Mouse (Mus musculus) MEL (cell line): ENCODE data around the gene B230219D22Rik. TPM values are rescaled to one million over a fixed set of nuclear protein-coding genes. Genes with fewer than 3 reads are reported as not detected.

Experiments used
- DNase-seq: peaks from one replicate; pipeline ENCODE4 v3.0.0; 2011; ENCODE audit warnings: low read depth, low spot score
- H3K27ac ChIP-seq: 2 replicates; pipeline ENCODE4 v1.5.1; 2012; ENCODE audit warnings: low read depth, mild to moderate bottlenecking, control low read depth, low read length, moderate library complexity; ENCODE audit not compliant: control insufficient read depth
- H3K27me3 ChIP-seq, 2 experiments: fragments of 150-350 bp in 1 of 2; sonication (generic) in 1 of 2; 2 replicates each; pipeline ENCODE4 v1.6.1; 2012; ENCODE audit warnings: low read length in 2 of 2, mild to moderate bottlenecking in 2 of 2, improper control_type of control experiment in 1 of 2, moderate library complexity in 1 of 2; ENCODE audit not compliant: insufficient read depth in 2 of 2, control insufficient read depth in 1 of 2
- H3K36me3 ChIP-seq, 2 experiments: 2 replicates each; pipeline ENCODE4 v1.6.1; 2012 to 2014; ENCODE audit warnings: low read length in 2 of 2, improper control_type of control experiment in 1 of 2, inconsistent platforms in 1 of 2, mild to moderate bottlenecking in 1 of 2; ENCODE audit not compliant: insufficient read depth in 2 of 2, control insufficient read depth in 1 of 2
- H3K4me1 ChIP-seq, 2 experiments: fragments of 150-350 bp in 1 of 2; sonication (generic) in 1 of 2; 2 replicates each; pipeline ENCODE4 v1.6.1; 2012; ENCODE audit warnings: low read length in 2 of 2, improper control_type of control experiment in 1 of 2, mild to moderate bottlenecking in 1 of 2; ENCODE audit not compliant: insufficient read depth in 2 of 2, control insufficient read depth in 1 of 2
- H3K4me3 ChIP-seq, 2 experiments: fragments of 150-350 bp in 1 of 2; sonication (generic) in 1 of 2; 2 replicates each; pipeline ENCODE4 v1.5.1; 2012; ENCODE audit warnings: low read depth in 2 of 2, low read length in 2 of 2, mild to moderate bottlenecking in 2 of 2, moderate library complexity in 2 of 2, control low read depth in 1 of 2, improper control_type of control experiment in 1 of 2; ENCODE audit not compliant: control insufficient read depth in 1 of 2, insufficient read depth in 1 of 2
- H3K79me2 ChIP-seq: 2 replicates; pipeline ENCODE4 v1.6.1; 2012; ENCODE audit warnings: mild to moderate bottlenecking, low read length, moderate library complexity; ENCODE audit not compliant: control insufficient read depth, poor library complexity, insufficient read depth
- H3K9ac ChIP-seq: 2 replicates; pipeline ENCODE4 v1.6.1; 2012; ENCODE audit warnings: low read depth, mild to moderate bottlenecking, control low read depth, low read length, moderate library complexity; ENCODE audit not compliant: control insufficient read depth, poor library complexity, severe bottlenecking
- H3K9me3 ChIP-seq: fragments of 150-350 bp; sonication (generic); replicated peaks from 2 replicates; pipeline ENCODE4 v1.6.1; 2012; ENCODE audit warnings: mild to moderate bottlenecking, low read length, improper control_type of control experiment, moderate library complexity; ENCODE audit not compliant: insufficient read depth
- BHLHE40 ChIP-seq: IDR thresholded peaks from 2 replicates; pipeline ENCODE4 v1.6.1; 2012; ENCODE audit warnings: low read depth, mild to moderate bottlenecking, inconsistent platforms, low read length, improper control_type of control experiment, borderline replicate concordance
- CHD1 ChIP-seq: IDR thresholded peaks from 2 replicates; pipeline ENCODE4 v1.6.1; 2012; ENCODE audit warnings: low read depth, mild to moderate bottlenecking, inconsistent platforms, low read length, improper control_type of control experiment
- CTCF ChIP-seq, 3 experiments: IDR thresholded peaks in 2 of 3; conservative IDR thresholded peaks in 1 of 3; 2 replicates each; pipeline ENCODE4 v1.5.1; 2011 to 2012; ENCODE audit warnings: low read length in 3 of 3, low read depth in 2 of 3, mild to moderate bottlenecking in 2 of 3, improper control_type of control experiment in 1 of 3, inconsistent platforms in 1 of 3, mixed read lengths in 1 of 3, moderate library complexity in 1 of 3; ENCODE audit not compliant: control insufficient read depth in 1 of 3, insufficient read depth in 1 of 3, poor library complexity in 1 of 3, severe bottlenecking in 1 of 3
- ELF1 ChIP-seq: IDR thresholded peaks from 2 replicates; pipeline ENCODE4 v1.6.1; 2014; ENCODE audit warnings: low read depth, mild to moderate bottlenecking, inconsistent platforms, low read length, improper control_type of control experiment, moderate library complexity
- EP300 ChIP-seq, 2 experiments: IDR thresholded peaks; 2 replicates each; pipeline ENCODE4 v1.6.1; 2011; ENCODE audit warnings: improper control_type of control experiment in 2 of 2, low read length in 2 of 2, low read depth in 1 of 2, mild to moderate bottlenecking in 1 of 2
- GATA1 ChIP-seq: IDR thresholded peaks from 2 replicates; pipeline ENCODE4 v1.6.1; 2011; ENCODE audit warnings: low read depth, low read length, improper control_type of control experiment
- JUND ChIP-seq: IDR thresholded peaks from 2 replicates; pipeline ENCODE4 v1.6.1; 2011; ENCODE audit warnings: low read depth, mild to moderate bottlenecking, improper control_type of control experiment, low read length
- KAT2A ChIP-seq: conservative IDR thresholded peaks from 2 replicates; pipeline ENCODE4 v1.6.1; 2012; ENCODE audit warnings: low read depth, low read length, improper control_type of control experiment, inconsistent platforms
- MEF2A ChIP-seq: IDR thresholded peaks from 2 replicates; pipeline ENCODE4 v1.6.1; 2014; ENCODE audit warnings: low read depth, mild to moderate bottlenecking, inconsistent platforms, low read length, improper control_type of control experiment; ENCODE audit not compliant: poor library complexity, insufficient replicate concordance, severe bottlenecking; ENCODE audit errors: extremely low read depth
- MXI1 ChIP-seq: IDR thresholded peaks from 2 replicates; pipeline ENCODE4 v1.6.1; 2011; ENCODE audit warnings: mild to moderate bottlenecking, low read depth, low read length, improper control_type of control experiment
- MYB ChIP-seq: IDR thresholded peaks from 2 replicates; pipeline ENCODE4 v1.6.1; 2011; ENCODE audit warnings: mild to moderate bottlenecking, low read depth, low read length, improper control_type of control experiment
- MYC ChIP-seq: IDR thresholded peaks from 2 replicates; pipeline ENCODE4 v1.6.1; 2011; ENCODE audit warnings: low read depth, mild to moderate bottlenecking, low read length, improper control_type of control experiment, moderate library complexity
- NRF1 ChIP-seq: IDR thresholded peaks from 2 replicates; pipeline ENCODE4 v1.6.1; 2014; ENCODE audit warnings: low read depth, mild to moderate bottlenecking, inconsistent platforms, low read length, improper control_type of control experiment, moderate library complexity; ENCODE audit not compliant: poor library complexity, insufficient read depth, severe bottlenecking
- POLR2A ChIP-seq, 2 experiments: IDR thresholded peaks; 2 replicates each; pipeline ENCODE4 v1.6.1; 2011 to 2012; ENCODE audit warnings: low read length in 2 of 2, mild to moderate bottlenecking in 2 of 2, control low read depth in 1 of 2, improper control_type of control experiment in 1 of 2, low read depth in 1 of 2, moderate library complexity in 1 of 2; ENCODE audit not compliant: control insufficient read depth in 1 of 2, insufficient read depth in 1 of 2, poor library complexity in 1 of 2
- RAD21 ChIP-seq: IDR thresholded peaks from 2 replicates; pipeline ENCODE4 v1.6.1; 2011; ENCODE audit warnings: mild to moderate bottlenecking, low read depth, low read length, improper control_type of control experiment
- SIN3A ChIP-seq: IDR thresholded peaks from 2 replicates; pipeline ENCODE4 v1.6.1; 2012; ENCODE audit warnings: low read length, improper control_type of control experiment, inconsistent platforms
- SMC3 ChIP-seq: IDR thresholded peaks from 2 replicates; pipeline ENCODE4 v1.6.1; 2011; ENCODE audit warnings: low read depth, low read length, improper control_type of control experiment
- TCF12 ChIP-seq: IDR thresholded peaks from 2 replicates; pipeline ENCODE4 v1.6.1; 2014; ENCODE audit warnings: low read depth, mild to moderate bottlenecking, inconsistent platforms, low read length, improper control_type of control experiment, moderate library complexity
- UBTF ChIP-seq: IDR thresholded peaks from 2 replicates; pipeline ENCODE4 v1.6.1; 2012; ENCODE audit warnings: low read depth, mild to moderate bottlenecking, inconsistent platforms, low read length, improper control_type of control experiment, moderate library complexity, borderline replicate concordance; ENCODE audit not compliant: insufficient read depth
- USF2 ChIP-seq, 2 experiments: IDR thresholded peaks; 2 replicates each; pipeline ENCODE4 v1.6.1; 2011 to 2012; ENCODE audit warnings: improper control_type of control experiment in 2 of 2, low read length in 2 of 2, borderline replicate concordance in 1 of 2, inconsistent platforms in 1 of 2, low read depth in 1 of 2, mild to moderate bottlenecking in 1 of 2; ENCODE audit not compliant: insufficient read depth in 1 of 2
- ZKSCAN1 ChIP-seq: IDR thresholded peaks from 2 replicates; pipeline ENCODE4 v1.6.1; 2012; ENCODE audit warnings: low read depth, mild to moderate bottlenecking, inconsistent platforms, low read length, improper control_type of control experiment, moderate library complexity
- ZMIZ1 ChIP-seq: IDR thresholded peaks from 2 replicates; pipeline ENCODE4 v1.6.1; 2012; ENCODE audit warnings: low read depth, mild to moderate bottlenecking, inconsistent platforms, low read length, improper control_type of control experiment, moderate library complexity
- polyA plus RNA-seq, 2 experiments: library from polyadenylated mRNA; stranded (reverse) in 1 of 2; unstranded in 1 of 2; fragments of >175 nt in 1 of 2; fragments of >200 nt in 1 of 2; gene quantifications; 2 replicates each; pipeline versions ENCODE4 v1.2.1 to v1.2.4; 2012; ENCODE audit warnings: low replicate concordance in 2 of 2, low read depth in 1 of 2; ENCODE audit not compliant: insufficient read length in 2 of 2, insufficient read depth in 1 of 2, missing spikeins in 1 of 2
- total RNA-seq: library from RNA; depleted of rRNA; stranded (reverse); fragments of 300-350 nt; gene quantifications from 2 replicates; pipeline ENCODE4 v1.2.3, GENCODE M21; 2012

B230219D22Rik gene
- total and polyA plus RNA-seq, 3 experiments, result 20.4 to 145 (median 30.0) TPM

GRCm38 (mm10) chr13:55668550-55668949 is 24.4 kb upstream of the B230219D22Rik start:
- peaks cover 0 to 34% of the 10 kb centered on the region in 2 experiments; a peak in 2 of 4 replicates for H3K36me3 ChIP-seq
- no peak for TF ChIP-seq EP300 (IDR thresholded peaks at IDR 0.05; ENCODE audit: low read depth in 1 of 2, low read length in 2 of 2)
- peak; percentile 44 for TF ChIP-seq SMC3
- peak; percentile 43 for TF ChIP-seq RAD21
- TF ChIP-seq CTCF (IDR thresholded peaks at IDR 0.05 in 2 of 3, conservative IDR thresholded peaks at IDR 0.05 in 1 of 3; ENCODE audit: control insufficient read depth in 1 of 3, insufficient read depth in 1 of 3, low read depth in 2 of 3, low read length in 3 of 3, poor library complexity in 1 of 3, severe bottlenecking in 1 of 3), result peak; percentile 59 to 78 (median 61)
- TF ChIP-seq, all 39 proteins: peak for 3
- H3K4me3 ChIP-seq, result no peak overlapping the region
- no peaks in the 10 kb centered on the region for H3K9me3 ChIP-seq
- peak; percentile 58 for DNase-seq
- H3K9ac ChIP-seq, result no peak overlapping the region
- H3K79me2 ChIP-seq, result no peaks in the 10 kb centered on the region
- H3K27ac ChIP-seq, result no peak overlapping the region
- no peaks in the 10 kb centered on the region for H3K4me1 ChIP-seq
- no peaks in the 10 kb centered on the region for H3K27me3 ChIP-seq

- H3K9me3 ChIP-seq, result no peaks in the 10 kb centered on the region
- peaks cover 0 to 39% of the 10 kb centered on the region in 2 experiments; a peak in 2 of 4 replicates for H3K36me3 ChIP-seq
- no peak overlapping the region for H3K9ac ChIP-seq
- H3K4me3 ChIP-seq, result no peak overlapping the region
- H3K27ac ChIP-seq, result no peak overlapping the region
- no peak for DNase-seq
- no peaks in the 10 kb centered on the region for H3K4me1 ChIP-seq
- TF ChIP-seq POLR2A (IDR thresholded peaks at IDR 0.05; ENCODE audit: control insufficient read depth in 1 of 2, insufficient read depth in 1 of 2, low read depth in 1 of 2, low read length in 2 of 2, poor library complexity in 1 of 2) (no peak), MXI1 (no peak), UBTF (no peak), ZKSCAN1 (no peak), MYC (no peak), GATA1 (no peak), SIN3A (no peak), ZMIZ1 (no peak), TCF12 (no peak), RAD21 (no peak), MYB (no peak), USF2 (IDR thresholded peaks at IDR 0.05; ENCODE audit: borderline replicate concordance in 1 of 2, insufficient read depth in 1 of 2, low read depth in 1 of 2, low read length in 2 of 2) (no peak), KAT2A (no peak), BHLHE40 (no peak), ELF1 (no peak), MEF2A (no peak), CHD1 (no peak), NRF1 (no peak), JUND (no peak)
- TF ChIP-seq, all 39 proteins: peak for 0
- Histone ChIP-seq H3K27me3 (no peaks in the 10 kb centered on the region), H3K79me2 (no peaks in the 10 kb centered on the region)
Measured at GRCm38 (mm10) chr13:55672711-55673110, 20.2 kb upstream of the B230219D22Rik start.
